Mouse (Mus musculus) ES-E14 (cell line): ENCODE data around the gene Itsn1.

ENCODE experiments used
- CHD2 ChIP-seq: IDR thresholded peaks from 2 replicates; pipeline ENCODE4 v1.6.1; 2014; ENCODE audit warnings: mild to moderate bottlenecking, low read depth, low read length, inconsistent platforms
- HCFC1 ChIP-seq: IDR thresholded peaks from 2 replicates; pipeline ENCODE4 v1.6.1; 2012; ENCODE audit warnings: low read length, inconsistent platforms, borderline replicate concordance; ENCODE audit not compliant: insufficient read depth
- MAFK ChIP-seq: IDR thresholded peaks from 2 replicates; pipeline ENCODE4 v1.6.1; 2014; ENCODE audit warnings: mild to moderate bottlenecking, low read depth, low read length, inconsistent platforms; ENCODE audit not compliant: insufficient read depth
- ZC3H11A ChIP-seq: IDR thresholded peaks from 2 replicates; pipeline ENCODE4 v1.6.1; 2012; ENCODE audit warnings: low read depth, mild to moderate bottlenecking, inconsistent platforms, low read length, borderline replicate concordance
- ZNF384 ChIP-seq: IDR thresholded peaks from 2 replicates; pipeline ENCODE4 v1.6.1; 2012; ENCODE audit warnings: low read depth, low read length, inconsistent platforms

- TF ChIP-seq CHD2, result no peak
- no peak for TF ChIP-seq MAFK
- no peak for TF ChIP-seq ZC3H11A
- no peak for TF ChIP-seq HCFC1
- TF ChIP-seq ZNF384, result no peak
Observed at GRCm38 (mm10) chr16:91764414-91764813, 35.3 kb downstream of the Itsn1 start.
